Mouse (Mus musculus): ENCODE measurements at regions not wholly inside any gene's neighbourhood (a gene's known extent, or its start where the extent isn't known, plus 50 kb on each side); places are given as distances from the start of the nearest gene placed in this dataset.
"Not testable (repeated sequence)": the region's sequence is repeated elsewhere in the genome, so short reads cannot be mapped to it uniquely, and the experiment has no call there.

DNA sequence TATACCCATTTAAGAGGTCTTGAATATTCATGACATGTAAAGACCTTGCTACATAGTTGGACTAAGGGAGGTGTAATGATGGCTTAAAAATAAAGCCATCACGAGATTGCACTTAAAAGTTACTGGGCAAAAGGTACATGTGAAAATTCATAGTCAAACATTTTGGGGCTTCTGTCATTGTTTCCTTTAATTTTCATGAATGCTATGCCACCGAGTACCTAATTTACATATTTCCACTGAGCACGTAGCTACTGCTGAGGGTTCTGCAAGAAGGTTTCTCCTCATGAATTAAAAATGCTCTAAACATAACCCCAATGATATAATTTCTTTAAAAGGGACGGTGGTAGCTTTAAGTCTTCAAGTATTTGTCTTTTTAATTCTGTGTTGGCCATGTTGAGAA lies 800.4 kb downstream of the Ets1 start:
- no peak for DNase-seq (ENCODE audit: low read depth, low spot score)

DNA sequence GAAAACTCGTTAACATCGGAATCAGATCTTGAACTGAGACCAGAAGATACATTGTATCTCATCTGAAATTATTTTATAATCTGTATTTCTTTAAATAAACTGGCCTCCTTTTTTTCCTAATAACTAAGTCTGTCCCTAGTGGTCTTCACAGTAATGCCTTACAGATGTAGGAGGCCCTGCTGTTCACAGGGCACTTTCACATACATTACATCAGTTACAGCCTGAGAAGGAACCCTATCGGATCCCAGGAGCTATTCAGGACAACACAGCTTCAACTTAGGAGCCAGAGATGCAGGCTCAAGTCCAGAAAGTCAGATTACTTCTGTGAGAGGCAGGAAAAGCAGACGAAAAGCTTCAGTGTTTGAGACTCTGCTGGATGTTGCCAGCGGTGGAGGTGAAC lies 806.2 kb downstream of the Ets1 start:
- DNase-seq (ENCODE audit: low read depth, low spot score): no peak

DNA sequence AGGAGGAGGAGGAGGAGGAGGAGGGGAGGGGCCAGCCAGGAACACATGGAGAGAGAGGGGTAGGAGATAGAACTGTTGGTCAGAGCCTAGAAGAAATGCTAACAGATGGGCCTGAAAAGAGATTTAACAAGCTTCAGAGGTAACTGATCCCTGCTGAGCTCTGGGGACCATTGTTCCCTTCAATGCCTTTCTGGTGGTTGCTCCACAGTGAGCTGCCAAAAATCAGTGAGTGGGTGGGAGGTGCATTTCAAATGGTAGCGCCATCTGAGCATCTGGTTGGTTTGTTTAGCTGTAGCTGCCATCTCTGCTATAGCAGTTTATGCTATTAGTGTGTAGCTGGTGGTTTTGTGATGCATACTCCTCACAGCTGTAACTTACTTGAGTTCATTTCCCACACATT lies 809.9 kb downstream of the Ets1 start:
- no peak for DNase-seq (ENCODE audit: low read depth, low spot score)

DNA sequence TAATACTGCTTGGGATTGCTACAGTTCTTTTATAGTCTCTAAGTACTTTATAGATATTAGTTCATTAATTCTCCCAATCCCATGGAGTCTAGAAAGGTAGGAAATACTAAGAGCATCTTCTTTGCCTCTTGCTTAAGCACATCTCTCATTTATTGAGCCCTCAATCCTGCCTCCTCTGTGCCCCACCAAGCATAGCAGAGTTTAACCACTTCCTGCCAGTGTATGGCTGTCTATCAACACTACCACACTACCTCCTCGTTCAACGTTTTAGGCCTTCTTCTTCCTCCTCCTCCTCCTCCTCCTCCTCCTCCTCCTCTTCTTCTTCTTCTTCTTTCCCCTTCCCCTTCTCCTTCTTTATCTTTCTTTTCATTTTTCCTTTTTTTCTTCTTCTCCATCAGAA lies 839.1 kb downstream of the Ets1 start:
- DNase-seq (ENCODE audit: low read depth, low spot score): no peak

DNA sequence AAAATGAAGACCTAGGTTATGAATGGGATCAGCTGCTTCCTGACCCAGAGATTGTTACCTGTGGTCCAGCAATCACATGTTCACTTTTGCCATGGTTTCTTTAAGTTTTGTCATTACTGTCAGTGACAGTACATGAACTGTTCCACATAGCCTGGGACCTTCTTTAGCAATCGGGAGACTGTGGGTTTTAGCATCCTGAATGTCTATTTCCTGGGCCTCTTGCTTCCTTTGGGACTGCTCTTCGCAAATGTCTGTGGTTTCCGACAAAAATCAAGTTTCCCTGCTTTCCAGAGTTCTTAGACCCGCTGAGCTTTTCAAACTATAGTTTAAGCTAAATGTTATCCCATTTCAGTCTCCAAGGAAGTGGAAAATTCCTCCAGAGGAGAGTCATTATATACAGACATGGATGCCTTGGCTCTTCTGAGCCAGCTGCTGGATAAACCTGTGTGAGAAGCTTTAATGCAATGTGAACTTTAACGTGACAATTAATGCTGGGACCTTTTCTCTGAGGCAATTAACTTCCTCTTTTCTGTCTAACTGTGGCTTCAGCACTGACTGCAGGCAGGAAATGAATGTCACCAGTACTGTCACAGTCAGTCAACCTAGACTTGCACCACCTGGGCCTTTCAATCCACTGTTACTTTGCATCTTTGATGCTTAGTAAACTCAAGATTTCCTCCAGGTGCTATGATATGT lies 847.0 kb downstream of the Ets1 start:
- no peak for DNase-seq (ENCODE audit: low read depth, low spot score)

DNA sequence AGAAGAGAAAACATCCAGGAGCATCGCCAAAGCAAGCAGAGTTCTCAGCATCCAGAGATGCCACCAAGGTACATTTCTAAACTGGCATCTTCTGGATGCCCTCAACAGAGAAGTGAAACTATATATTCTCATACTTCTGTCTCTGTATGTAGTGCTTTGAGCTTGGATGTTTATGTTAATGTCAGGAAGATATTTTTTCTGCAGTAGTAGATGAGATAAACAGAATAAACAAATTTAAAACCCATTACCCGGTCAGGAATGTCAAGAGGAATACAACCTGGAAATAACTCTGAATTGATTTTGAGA lies 847.5 kb downstream of the Ets1 start:
- DNase-seq (ENCODE audit: low read depth, low spot score): no peak

DNA sequence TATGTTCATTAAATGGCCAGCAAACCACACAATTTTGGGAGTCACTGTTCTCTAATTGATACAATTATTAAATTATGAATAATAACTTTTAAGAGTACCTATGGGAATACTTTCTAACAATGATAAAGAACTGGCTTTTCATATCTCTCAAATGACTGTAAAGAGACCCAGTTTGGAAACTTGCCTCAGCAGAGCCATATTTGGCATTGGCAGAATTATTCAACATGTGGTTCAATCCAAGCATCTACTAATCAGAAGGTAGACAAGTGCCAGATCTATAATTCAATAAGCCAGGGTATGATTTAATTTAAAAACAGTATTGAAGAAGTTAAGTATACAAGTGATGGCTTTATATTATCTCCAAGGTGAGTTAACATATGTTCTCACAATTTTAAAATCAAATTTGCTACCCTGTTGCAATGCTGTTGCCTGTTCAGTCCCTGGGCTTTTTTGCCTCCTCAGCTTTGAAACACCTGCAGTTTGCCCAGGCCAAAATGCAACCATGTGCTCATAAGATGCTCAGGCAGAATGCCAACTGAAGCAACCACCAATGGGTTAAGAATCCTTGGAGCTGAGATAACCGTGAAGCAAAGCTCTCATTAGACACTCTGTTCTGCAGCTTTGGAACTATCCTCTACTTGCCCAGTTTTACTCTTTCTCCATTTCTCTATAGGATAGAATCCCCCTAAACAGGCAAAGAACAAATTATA lies 897.2 kb downstream of the Ets1 start:
- DNase-seq (ENCODE audit: low read depth, low spot score): no peak

DNA sequence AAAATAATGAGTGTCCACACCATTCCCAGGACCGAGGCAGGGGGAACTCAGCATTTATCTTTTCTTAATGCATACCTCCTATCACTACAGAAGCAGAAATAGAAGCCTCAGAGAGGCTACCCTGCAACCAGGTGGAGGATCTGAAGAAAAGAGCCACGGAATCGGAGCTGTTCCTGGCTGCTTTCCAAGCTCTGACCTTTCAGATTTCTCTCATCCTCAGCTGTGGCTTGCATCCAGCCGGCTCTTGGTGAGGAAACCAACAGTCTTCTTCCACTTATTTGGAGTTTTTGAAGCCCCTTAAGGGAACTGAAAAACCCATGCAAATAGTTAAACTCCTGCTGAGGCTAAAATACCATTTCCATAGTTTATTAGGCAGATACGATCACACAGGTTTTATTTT lies 907.3 kb downstream of the Ets1 start:
- no peak for DNase-seq (ENCODE audit: low read depth, low spot score)

DNA sequence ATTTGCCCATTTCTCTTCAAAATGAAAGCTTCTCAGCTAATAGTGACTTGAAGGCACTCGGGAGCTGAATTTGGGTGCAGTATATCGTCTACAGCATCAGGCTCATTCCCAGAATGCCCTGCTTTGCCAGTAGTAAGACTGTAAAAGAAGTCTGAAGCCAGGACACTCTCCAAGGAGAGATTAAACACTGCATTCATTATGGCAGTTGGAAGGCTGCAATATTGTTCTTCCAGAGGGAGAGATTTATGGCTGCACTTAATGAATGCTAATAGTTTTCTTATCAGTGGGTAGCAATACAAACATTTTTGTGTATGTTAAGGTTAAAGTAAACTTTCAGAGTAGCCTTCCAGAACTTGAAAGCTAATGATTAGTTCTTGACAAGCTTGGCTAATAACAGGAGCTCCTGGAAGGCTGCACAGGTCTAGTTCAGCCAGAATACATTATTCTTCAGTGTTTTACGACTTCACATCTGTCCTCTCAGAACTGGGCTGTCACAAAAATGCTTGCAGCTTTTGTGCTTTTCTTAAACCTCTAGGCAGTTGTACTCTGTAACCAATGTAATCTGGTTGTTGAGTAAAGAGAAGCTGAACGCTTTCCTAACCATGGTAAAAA lies 910.2 kb downstream of the Ets1 start:
- DNase-seq (ENCODE audit: low read depth, low spot score): no peak

DNA sequence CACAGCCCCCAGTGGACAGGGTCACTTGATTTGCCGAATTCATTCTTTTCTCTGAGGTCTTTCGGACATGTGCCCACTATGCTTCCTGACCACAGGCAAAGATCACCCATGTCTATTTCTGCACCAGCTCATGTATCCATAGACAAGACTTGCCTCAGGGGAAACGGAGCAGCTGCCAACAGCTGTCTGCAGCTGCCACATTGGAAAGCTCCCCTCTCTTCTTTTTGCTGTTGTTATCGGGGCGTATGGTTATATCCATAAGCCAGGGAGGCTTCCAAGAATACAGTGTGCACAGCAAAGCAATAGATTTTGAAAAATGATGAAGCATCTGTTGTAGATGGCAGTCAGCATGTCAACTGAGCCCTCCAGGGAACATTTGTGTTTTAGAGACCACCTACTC lies 913.4 kb downstream of the Ets1 start:
- no peak for DNase-seq (ENCODE audit: low read depth, low spot score)

DNA sequence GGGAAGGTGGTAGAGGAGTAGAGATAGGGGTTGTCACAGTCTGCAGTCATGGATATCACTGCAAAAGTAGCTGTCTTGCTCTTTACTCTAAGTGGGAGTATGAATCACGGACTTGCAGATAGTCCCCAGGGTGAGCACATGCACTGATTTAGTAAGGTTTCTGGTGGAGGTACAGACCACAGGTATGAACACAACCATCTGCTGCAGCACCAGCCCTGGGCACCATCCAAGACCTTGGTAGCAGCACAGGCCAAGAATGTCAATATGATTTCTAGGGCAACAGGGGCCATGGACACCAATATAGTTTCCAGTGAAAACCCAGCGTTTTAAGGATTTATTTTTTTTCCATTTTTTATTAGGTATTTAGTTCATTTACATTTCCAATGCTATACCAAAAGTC lies 913.7 kb upstream of the Kirrel3 start:
- no peak for DNase-seq (ENCODE audit: low read depth, low spot score)

DNA sequence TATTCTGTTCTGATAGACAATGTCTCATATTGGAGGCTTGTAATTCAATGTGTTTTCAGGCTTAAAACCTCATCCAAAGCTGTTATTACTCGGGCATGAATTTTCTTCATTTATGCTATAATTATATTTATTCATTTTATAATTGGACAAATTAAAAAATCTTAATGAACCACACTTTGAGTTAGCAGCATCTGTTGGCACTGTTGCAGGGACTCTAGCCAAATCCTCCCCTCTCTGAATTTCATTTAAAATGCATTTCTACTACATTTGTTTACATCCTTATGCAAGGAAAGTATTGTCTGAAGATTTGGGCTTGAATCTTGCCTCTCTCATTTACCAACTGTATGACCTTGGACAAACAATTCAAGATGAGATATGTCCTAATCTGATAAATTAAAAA lies 874.2 kb upstream of the Kirrel3 start:
- no peak for DNase-seq (ENCODE audit: low read depth, low spot score)

DNA sequence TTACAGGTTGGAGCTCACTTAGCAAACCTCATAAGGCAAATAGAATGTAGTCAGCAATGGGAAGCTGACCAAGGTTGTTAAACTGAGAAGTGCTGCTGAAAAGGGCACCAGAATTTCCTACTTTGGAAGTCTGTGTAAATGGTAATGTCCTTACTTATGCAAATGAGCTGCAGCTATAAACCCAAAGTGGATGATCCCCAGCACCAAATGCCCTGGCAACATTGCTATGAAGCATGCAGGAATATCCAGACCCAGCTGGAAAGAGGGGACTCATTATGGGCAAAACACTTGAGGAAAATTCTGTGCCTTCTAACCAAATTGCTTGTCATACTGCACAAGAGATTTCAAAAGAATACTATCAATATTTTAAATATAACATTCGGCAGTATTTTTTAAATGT lies 861.3 kb upstream of the Kirrel3 start:
- no peak for DNase-seq (ENCODE audit: low read depth, low spot score)

DNA sequence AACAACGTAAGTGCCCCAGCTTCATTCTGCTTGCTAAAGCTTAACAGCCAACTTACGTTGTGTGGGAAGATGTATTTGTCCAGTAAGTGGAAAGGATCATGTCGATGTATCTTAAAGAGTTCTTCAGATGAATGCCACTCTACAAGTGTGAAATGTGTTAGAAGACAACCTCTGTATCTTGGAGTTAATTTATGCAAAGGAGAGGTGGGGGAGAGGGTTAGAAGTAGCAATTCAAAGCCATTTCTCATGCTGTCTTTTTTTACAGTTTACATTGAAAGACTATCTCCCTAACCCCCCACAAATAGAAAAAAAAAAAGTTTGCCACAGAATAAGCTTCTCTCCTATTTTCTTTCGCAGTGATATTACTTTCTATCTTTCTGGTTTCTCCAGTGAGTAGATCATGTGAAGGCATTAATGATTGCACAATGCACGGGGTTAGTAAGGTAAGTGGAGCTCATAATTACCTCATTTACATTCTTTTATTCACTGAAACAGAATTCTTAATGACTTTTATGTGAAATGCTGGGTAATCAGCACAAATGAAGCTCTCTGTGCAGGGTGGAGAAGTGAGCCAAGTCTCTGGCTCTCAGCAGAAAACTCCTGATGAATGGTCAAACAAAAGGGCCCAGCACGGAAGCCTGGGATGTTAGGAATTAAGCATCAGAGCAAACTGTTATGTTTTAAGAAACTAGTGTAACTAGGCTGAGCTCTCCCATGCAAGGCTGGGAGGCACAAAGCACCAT lies 855.8 kb upstream of the Kirrel3 start:
- DNase-seq (ENCODE audit: low read depth, low spot score): no peak

DNA sequence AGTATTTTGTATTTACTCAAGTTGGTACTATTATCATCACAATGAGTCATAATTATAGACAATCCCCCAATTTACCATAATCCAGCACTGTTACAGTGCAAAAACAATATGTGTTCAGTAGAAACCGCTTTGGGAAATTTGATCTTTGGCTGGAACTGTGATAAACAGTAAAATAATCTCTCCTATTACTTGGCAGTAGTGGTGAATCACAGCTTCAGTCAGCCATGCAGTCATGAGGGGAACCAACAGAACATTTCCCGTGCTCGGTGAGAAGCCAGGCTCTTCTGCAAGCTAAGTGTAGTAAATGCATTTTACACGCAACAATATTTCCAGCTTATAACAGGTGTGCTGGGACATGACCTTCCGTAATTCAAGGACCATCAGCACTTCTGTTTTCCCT lies 822.7 kb upstream of the Kirrel3 start:
- no peak for DNase-seq (ENCODE audit: low read depth, low spot score)

DNA sequence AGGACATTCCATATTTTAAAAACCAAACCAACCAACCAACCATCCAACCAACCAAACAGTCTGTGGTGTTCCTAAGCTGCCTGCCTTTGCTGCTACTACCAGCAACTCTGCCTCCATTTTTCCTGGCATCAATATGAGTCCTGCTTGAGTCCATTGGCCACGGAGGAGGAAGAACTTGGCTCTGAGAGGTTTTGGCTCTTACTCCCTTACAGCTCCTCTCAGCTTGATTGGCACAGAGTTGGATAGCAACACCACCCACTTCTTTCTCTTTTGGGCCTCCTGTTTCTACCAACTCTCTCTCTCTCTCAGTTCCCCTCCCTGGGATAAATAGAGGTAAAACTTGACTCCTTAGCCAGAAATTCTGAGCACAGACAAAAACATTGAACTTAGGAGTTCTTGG lies 804.6 kb upstream of the Kirrel3 start:
- DNase-seq (ENCODE audit: low read depth, low spot score): no peak

DNA sequence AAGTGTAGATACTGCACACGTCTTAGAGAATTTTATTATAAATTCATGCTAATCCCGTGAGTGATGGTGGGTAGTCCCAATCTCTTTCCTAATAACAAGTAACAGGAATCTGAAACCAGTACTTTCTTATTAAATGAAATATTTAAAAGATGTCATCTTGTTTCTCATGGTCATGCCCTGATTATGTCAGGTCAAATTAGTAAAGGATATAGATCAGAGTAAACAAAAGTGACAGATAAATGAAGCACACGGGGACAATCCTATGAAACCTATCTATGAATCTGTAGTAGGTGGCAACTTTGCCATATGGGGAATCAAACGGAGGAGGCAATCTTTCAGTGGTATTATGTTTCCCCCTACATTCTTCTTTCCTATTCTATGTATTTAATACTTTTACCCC lies 794.0 kb upstream of the Kirrel3 start:
- no peak for DNase-seq (ENCODE audit: low read depth, low spot score)

DNA sequence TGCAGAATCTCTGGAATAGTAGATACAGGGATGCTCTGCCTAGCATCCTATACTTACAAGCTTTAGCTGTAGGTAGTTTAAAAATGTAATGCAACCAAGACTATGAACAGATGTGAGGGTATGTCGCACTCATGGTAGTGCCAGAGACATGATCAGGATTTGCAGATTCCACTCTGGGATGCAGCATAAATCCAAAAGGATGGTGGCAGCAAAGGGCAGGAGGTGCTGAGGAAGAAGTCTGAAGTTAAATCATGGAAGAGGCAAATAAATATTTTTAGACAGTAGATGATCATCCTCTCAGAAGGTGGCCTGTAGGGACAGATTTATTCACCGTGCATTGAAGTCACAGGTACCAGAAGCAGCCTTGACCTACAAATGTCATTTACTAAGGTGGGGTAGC lies 768.1 kb upstream of the Kirrel3 start:
- no peak for DNase-seq (ENCODE audit: low read depth, low spot score)

DNA sequence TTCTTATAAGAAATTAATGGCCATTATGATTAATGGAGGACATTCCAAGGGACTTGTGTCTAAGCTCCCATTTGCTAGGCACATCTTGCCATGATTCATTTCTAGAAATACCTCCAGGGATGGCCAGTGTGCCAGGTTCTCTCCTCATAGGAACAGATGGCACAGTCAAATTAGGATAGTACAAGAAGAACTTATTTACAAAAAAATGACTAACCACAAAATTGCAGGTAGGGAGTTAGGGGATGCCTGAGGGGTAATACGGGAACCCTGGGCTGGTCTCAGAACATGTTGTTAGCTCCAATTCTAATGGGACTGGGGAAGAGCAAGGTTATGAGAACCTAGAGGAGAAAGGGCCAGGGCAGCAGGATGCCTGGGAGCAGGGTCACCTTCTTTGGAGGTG lies 760.9 kb upstream of the Kirrel3 start:
- DNase-seq (ENCODE audit: low read depth, low spot score): no peak

DNA sequence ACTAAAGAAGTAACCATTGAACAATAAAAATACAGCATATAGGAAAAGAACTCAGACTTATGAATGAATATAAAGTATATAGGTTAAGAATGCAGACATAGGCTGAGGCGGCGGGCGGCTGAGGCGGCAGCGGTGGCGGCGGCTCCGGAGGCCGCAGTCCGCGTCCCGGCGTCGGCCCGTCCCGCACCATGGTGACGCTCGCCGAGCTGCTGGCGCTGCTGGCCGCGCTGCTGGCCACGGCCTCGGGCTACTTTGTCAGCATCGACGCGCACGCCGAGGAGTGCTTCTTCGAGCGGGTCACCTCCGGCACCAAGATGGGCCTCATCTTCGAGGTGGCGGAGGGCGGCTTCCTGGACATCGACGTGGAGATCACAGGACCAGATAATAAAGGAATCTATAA lies 757.6 kb upstream of the Kirrel3 start:
- DNase-seq (ENCODE audit: low read depth, low spot score): not testable (repeated sequence)

DNA sequence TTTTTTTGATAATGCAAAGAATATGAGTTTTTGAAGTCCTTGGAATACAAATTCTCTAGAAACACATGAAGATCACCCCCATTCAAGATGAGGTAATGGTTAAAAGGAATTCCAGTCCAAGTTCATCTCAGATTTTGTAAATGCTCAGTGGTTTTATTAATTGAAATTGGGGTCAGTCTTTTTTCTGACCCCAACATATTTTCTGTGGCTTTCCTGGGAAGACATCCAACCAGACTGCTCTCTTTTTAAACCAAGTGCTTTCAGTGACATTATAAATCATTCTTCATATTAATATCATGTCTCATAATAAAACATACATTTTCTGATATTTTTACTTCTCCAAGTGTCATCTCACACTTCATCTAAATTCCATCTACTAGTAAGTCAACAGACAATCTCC lies 725.0 kb upstream of the Kirrel3 start:
- no peak for DNase-seq (ENCODE audit: low read depth, low spot score)

DNA sequence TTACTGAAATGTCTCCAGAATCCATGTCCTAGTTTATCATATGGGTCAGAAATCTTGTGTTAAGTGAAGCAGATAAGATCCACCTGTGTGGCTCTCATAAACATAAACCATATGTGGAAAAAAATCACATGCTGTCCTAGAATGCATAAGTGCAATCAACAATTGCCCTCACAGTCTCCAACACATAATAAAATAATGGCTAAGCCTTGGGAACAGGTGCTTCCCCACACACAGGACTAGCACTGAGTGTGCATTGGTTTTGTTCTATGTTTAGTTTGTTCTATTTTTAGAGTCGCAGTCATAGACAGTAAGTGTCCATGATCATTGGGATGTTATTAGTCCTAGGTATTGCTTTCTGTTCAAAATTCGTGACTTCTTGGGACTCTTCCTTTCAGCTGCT lies 719.5 kb upstream of the Kirrel3 start:
- DNase-seq (ENCODE audit: low read depth, low spot score): no peak

DNA sequence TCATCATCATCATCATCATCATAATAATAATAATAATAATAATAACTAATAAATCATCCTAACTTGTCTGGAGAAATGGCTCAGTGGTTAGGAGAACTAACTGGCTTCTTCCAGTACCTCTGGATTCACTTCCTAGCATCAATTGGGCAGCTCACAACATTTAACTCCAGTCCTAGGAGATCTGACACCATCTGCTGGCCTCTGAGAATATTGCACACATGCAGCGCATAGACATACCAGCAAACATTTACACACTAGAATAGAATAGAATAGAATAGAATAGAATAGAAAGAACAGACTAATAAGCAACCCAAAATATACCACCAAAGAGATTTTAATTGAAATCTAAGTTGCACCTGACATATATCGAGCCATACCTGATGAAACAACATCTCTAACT lies 715.9 kb upstream of the Kirrel3 start:
- no peak for DNase-seq (ENCODE audit: low read depth, low spot score)
